Mouse (Mus musculus): Measurements from ENCODE around the gene Stxbp4.

Stxbp4 gene

DNA sequence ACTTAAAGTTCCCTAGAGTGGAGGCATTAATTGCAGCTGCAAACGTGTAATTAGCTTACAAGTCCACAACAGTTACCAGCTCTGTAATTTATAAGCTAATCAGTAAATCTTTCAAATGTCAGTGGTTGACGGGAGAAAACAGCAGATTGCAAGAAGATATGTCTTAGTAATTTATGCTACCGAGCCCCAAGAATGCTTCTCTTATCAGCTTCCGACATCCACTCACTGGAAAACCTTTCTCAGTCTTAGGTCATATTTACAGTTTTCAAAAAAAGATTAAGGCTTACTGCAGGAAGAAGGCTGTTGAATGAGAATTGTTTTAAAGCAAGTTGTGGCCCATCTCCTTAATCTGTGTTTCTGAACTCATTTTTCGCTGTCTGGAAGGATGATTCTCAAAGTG lies 83.9 kb downstream of the Stxbp4 start:
- no peak for DNase-seq

GRCm38 (mm10) chr11:90552303-90553201 lies 85.3 kb downstream of the Stxbp4 start:
- DNase-seq, result no peak

DNA sequence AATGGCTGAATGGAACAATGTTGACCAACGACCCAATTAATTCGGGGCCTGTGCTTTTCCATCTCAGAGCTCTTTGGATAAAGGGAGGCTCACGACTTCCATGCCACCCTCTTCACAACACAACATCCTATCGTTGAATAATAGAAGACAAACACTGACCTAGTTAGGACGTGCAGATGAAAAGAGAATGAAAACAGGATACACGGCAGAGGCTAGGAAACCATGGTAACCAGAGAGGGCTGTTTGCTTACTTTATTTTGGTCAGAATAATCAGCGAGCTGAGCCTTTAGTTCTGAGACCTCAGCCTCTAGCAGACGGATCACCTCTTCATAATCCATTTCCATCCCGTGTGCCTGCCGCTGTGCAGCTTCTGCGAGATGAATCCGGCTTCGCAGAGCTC lies 89.3 kb downstream of the Stxbp4 start:
- DNase-seq, result no peak

GRCm38 (mm10) chr11:90538636-90539263 lies 99.1 kb downstream of the Stxbp4 start:
- no peak for DNase-seq

- DNase-seq, result no peak
Measured at GRCm38 (mm10) chr11:90525311-90525710, 112.6 kb downstream of the Stxbp4 start.

DNA sequence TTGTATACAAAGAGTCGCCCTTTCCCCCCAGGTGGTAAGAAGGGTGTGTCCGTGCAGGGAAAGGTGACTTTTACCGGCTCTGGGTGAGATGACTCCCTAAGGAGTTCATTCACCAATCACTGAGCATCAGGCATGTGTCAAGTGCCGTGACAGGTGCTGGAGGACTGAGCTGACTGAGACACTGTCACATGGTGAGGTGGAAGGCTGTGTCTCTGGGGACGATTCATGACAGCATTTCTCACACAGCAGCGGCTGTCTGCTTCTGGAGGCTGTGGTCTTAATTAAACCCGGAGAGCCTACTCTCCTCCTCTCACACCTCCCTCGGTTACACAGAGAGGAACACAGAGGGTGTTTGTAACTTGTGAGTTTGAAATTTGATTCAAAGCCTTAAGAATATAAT lies 116.8 kb downstream of the Stxbp4 start:
- no peak for DNase-seq

- no peak for DNase-seq
Measured at GRCm38 (mm10) chr11:90517750-90518149, 120.1 kb downstream of the Stxbp4 start.

DNA sequence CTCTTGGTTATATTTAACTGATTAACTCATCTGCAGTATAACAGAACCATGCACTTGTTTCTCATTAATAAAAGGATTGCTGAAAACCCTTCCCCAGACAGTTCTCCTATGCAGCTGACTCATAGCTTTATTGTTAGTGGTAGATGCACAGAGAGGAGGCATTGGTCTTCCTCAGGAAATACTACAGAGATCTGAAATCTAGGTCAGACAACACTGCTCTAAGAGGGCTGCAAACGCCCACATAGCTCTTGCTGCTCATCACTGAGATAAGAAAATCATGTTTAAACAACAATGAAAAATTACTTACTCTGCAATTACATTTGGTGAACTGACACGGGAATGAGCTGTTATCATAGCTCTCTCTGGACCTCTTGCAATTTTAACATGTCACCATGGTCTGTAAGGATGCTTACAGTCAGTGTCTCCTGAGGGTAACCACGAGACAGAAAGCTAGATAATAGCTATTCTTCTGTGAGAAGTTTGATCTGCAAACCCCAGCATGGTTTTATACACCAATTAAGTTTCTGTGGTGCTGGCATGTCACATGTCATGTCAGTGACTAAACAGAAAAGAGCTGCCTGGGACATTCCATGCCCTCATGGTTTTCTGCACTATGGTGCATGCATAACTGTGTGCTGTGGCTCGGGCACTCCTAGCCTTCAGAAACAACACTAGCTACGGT lies 125.2 kb downstream of the Stxbp4 start:
- no peak for DNase-seq

DNA sequence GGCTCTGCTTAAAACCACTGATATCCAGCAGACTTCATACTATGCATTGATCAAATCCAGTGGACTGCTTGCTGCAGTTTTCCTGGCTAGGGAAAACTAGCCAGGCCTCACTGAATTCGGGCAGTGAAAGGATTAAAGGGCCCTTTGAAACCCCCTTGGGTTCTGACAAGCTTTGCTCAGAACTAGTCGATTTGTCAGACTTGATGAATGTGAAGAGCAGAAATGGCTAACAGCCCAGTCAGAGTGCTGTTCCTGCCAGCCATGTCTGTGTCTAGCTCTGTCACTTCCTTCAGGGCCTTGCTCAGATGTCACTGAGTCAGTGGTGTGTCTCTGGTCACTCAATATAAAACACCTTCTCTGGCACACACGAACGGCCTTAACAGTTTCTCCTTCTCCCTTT lies 136.0 kb downstream of the Stxbp4 start:
- DNase-seq, result no peak

GRCm38 (mm10) chr11:90499918-90500317 lies 138.0 kb downstream of the Stxbp4 start:
- no peak for DNase-seq

DNA sequence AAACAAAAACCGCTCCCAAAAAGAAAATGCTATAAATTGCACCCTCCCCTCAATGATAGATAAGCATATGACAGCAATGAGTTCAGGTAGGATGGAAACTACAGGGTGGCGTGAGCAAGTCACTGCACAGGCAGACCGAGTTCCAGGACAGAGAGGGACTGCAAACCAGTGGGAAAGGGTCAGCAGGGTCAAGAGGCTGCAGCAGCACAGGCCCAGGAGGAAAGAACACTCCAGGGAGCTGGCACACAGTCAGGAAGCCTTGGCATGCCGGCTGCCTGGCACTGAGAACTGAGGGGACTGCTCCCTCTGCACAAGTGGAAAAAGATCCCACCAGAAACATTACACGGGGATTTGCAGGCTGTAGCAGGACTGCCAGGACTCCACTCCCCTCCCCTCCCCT lies 139.4 kb downstream of the Stxbp4 start:
- no peak for DNase-seq

- DNase-seq, result no peak
Measured at GRCm38 (mm10) chr11:90494981-90495380, 142.9 kb downstream of the Stxbp4 start.

DNA sequence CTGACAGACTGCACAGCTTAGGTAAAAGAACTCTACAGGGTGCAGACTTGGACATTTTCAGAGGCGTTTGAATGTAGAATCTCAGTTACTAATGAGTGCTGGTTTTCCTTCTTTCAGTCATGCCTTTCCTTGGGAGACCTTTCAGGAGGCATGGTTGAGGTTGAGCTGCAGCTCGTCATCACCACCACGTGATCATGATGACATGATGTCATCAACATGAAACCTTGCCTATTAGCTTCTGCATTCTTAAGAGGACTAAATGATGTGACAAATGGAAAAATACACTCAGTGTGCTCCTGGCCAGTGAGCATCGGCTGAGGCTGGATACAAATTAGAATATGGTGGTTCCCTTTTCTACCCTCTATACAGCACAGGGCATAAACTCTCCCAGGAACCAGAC lies 145.4 kb downstream of the Stxbp4 start:
- DNase-seq, result no peak

- DNase-seq, result no peak
Measured at GRCm38 (mm10) chr11:90489166-90489565, 148.7 kb downstream of the Stxbp4 start.

GRCm38 (mm10) chr11:90487686-90488085 lies 150.2 kb downstream of the Stxbp4 start:
- no peak for DNase-seq

- DNase-seq, result no peak
Measured at GRCm38 (mm10) chr11:90484750-90485637, 152.9 kb downstream of the Stxbp4 start.

DNA sequence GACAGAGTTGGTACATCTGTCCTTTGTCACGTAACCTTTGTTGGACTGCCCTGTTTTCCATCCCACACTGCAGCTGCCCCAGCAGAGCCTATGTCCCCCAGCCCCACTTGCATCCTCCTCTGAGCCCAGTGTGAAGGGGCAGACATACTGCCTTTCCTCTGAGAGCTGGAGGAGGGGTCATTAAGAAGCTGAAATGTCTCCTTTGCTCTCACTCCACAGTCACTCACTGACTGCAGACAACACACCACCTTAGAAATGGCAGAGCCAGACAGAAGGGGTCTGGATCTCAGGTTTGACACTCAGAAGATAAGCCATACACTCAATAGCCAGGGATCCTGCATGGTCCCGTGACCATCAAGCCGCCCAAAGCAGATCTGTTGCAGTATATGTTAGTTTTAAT lies 154.1 kb downstream of the Stxbp4 start:
- no peak for DNase-seq

- no peak for DNase-seq
Measured at GRCm38 (mm10) chr11:90481828-90482227, 156.1 kb downstream of the Stxbp4 start.

GRCm38 (mm10) chr11:90470271-90470670 lies 167.6 kb downstream of the Stxbp4 start:
- DNase-seq, result no peak

DNA sequence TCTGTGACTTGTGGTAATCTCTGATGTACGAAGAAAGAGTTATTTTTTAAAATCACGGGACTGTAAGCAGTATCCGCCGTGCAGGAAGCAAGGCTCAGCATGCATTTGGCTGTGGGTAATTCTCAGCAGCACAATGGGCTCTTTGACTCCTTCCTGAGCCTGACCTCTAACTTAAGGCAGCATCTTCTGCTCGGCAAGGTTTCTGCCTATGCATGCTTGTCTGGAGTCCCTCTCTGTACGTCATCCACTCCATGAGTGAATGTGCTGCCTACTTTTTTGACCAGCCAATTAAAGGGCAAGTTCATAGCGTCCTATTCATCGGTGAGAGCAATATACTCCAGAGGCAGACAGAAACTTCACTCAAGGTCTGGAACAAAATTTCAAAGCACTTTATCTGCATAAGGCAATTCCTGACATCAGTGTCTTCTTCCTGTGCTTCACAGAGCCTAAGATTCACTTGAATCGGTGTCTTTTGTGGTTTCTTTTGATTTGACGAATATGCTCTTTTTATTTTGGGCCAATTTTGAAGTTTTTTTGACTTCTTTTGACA lies 173.8 kb downstream of the Stxbp4 start:
- DNase-seq, result no peak

DNA sequence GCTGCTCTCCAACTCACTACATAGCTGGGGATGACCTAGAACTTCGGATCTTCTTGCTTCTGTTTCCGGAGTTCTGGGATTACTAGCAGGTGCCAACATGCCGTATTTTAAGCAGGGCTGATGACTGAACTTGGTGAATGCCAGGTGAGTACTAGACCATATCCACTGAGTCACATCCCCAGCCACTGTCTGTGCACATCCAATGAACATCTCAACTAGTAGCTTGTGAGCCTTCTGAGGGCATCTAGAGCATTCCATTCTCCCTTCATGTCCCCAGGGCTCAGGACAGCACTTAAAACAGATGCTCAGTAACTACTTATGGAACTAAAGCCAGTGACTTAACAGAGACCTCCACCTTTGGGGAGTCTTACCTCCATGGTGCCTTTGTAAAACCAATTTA lies 177.4 kb downstream of the Stxbp4 start:
- DNase-seq, result no peak

GRCm38 (mm10) chr11:90452134-90452533 lies 185.8 kb downstream of the Stxbp4 start:
- no peak for DNase-seq

All from right cerebral cortex, postnatal 14 days (tissue).